Mouse (Mus musculus) lung, postnatal 10 days (tissue): Measurements from ENCODE around the gene Catsperb.
"Not testable (repeated sequence)": the region's sequence is repeated elsewhere in the genome, so short reads cannot be mapped to it uniquely, and the experiment has no call there.

Source experiments
- DNase-seq: peaks from one replicate; pipeline ENCODE4 v3.0.0; 2021

Catsperb gene

DNA sequence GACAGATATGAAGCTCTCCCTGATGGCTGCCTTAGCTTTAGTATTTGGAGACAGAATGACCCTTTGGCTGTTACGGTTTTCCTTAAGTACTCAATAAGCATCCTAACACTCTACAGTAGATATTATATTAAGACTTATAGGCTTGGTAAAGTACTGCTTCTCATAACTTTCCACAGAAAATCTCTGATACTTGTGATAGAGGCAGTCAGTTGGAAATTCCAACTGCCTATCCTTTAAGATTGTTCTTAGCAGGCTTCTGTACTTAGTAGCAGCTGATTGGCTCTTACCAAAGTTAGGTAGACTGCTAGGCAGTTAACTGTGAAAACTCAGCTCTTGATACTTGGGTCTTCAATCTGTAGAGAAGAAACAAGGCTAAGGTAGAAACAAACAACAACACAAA, at the start of gene Catsperb:
Catsperb (plus strand) TSS at position 301 of the 400 bp plus-strand sequence.
- not testable (repeated sequence) for DNase-seq

DNA sequence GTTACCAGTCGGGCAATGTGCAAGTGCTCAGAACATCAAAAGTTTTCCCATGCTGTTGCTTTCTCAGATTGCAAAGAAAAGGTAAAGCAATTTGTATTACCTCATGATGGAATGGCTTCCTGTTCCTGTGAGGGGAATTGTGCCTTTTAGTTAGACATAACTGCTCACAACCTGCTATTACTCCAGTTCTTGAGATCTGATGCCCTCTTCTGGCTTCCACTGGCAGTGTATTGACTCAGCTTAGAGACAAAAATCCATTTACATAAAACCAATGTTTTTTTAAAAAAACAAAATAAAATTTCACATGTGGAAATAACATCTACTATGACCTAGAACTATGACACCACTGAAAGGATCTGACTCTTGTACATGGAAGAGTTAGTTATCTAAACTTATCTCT, 43.0 kb upstream of the Catsperb start:
- DNase-seq = not testable (repeated sequence)

DNA sequence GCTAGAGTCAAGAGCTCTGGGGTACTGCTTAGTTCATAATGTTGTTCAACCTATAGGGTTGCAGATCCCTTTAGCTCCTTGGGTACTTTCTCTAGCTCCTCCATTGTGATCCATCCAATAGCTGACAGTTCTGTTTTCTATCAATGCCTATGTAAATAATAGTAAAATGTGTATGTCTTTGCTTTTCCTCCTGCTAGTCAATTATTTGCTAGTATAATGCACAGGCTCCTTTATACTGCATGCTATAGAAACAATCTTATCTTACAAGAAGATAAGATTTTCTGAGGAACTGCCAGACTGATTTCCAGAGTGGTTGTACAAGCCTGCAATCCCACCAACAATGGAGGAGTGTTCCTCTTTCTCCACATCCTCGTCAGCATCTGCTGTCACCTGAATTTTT, 23.0 kb upstream of the Catsperb start:
- DNase-seq = not testable (repeated sequence)

DNA sequence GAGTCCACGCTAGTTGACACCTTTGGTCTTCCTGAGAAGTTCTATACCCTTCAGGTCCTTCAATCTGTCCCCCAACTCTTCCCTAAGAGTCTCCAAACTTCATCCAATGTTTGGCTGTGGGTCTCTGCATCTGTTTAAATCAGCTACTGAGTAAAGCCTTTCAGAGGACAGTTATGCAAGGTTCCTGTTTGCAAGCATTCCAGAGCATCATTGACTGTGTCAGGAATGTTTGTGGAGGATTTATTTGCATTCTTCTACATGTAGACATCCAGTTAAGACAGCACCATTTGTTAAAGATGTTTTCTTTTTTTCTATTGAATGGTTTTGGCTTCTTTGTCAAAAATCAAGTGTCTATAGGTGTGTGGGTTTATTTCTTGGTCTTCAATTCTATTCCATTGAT, 21.7 kb downstream of the Catsperb start:
- no peak for DNase-seq

DNA sequence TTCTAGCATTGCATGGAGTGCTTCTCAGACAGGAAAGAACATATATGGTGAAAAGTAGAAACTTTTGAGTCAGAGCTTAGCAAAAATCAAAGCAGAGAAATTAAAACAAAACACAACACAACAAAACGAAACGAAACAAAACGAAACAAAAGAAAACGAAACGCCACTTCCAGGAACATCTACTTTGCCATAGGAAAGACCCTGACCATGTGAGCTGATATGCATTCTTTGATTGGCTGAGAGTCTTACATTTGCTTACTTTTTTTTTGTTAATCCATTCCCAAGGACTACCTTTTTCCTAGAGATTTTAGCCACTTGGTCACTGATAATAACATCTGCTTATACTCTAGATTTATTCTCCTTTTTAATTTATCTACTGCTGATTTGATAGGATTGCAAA, 57.6 kb downstream of the Catsperb start:
- no peak for DNase-seq

DNA sequence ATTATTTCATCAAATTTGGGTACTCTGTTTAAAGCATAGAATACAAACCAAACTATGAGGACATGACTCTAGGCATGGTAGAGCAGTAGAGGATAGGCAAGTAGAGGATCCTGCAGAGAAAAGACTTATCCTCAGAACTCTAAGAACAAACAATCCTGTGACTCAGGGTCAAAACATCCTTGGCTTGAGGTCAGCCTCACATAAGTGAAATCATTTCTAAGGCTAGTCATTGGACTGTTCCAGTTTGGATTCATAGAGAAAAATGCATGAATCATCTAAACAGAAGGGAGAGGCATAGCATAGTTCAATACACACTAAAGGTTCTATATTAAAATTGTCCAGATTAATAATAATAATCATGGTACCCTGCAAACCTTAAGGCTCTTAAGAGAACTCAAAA, 79.1 kb downstream of the Catsperb start:
- no peak for DNase-seq

DNA sequence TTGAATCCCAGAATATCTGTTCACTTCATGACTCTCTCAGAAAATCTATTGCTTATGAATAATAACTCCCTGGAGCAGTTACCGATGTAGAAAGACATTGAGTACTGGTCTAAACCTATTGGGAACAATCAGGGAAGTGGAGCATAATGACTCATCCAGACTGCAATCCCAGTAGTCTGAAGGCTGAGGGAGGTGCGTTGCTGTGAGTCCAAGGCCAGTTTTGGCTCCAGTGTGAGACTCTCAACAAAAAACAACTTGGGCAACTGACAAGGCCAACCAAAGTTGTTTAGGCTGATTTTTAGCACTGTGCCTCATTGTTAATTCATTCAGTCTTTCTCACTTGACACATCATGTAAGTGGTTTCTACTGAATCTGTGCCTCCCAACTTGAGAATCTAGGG, 106.9 kb downstream of the Catsperb start:
- DNase-seq = not testable (repeated sequence)

DNA sequence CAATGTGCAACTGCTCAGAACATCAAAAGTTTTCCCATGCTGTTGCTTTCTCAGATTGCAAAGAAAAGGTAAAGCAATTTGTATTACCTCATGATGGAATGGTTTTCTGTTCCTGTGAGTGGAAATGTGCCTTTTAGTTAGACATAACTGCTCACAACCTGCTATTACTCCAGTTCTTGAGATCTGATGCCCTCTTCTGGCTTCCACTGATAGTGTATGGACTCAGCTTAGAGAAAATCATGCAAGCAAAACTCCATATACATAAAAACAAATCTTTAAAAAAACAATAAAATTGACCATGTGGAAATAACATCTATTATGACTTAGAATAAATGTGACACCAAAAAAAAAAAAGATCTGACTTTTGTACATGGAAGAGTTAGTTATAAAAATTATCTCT, 202.2 kb downstream of the Catsperb start:
- DNase-seq = not testable (repeated sequence)

DNA sequence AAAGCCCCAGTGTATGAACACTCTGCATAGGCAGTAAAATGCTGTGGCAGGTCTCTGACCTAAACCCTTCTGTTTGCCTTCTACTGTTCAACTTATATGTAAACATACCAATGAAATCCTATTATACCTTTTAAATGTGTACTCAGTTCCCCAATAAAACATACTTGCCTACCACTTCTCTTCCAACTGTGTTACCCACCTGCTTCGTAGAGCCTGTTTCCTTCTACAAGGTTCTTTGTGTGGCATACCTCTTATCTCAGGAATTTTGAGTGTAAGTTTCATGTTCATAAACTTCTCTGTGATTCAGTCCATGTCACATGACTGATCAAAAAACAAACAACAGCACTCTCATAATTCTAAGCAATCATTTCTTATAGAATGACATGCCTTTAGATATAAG, 228.7 kb downstream of the Catsperb start:
- DNase-seq = no peak

DNA sequence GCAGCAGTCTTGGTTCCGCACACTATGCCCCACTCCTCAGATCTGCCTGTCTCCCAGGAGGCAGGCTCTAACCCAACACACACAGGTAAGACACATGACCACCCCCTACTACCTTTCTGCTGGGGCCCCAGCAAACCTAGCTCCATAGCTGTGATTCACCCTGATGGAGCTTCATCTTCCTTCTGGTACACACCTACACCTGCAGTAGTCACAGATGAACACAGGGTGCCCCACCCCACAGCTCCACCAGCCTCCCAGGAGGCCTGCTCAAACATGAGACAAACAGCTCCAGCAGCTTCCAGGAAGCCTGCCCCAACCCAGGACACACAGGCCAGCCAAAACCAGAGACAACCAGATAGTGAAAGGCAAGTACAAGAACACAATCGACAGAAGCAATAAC, 263.0 kb downstream of the Catsperb start:
- DNase-seq = no peak
